Mouse (Mus musculus): ENCODE data around the gene Wnt5b. TPM values are rescaled to one million over a fixed set of nuclear protein-coding genes. Genes with fewer than 3 reads are reported as not detected.

Wnt5b gene
- polyA plus RNA-seq, 1 experiment from 2014 or later = 9.6 TPM

- ATAC-seq (ENCODE audit: low FRiP score, low TSS enrichment) = no peak
- no peaks in the 10 kb centered on the region for H3K36me3 ChIP-seq (ENCODE audit: insufficient read depth, low read length)
- H3K4me1 ChIP-seq (ENCODE audit: insufficient read depth, low read length) = 0 out of 2 replicates have a peak, but pooled peaks cover 3% of the 10 kb centered on the region
- H3K9ac ChIP-seq (replicated peaks; ENCODE audit: low read length) = no peak overlapping the region
- 63% methylated on average over 3 of the region's 3 CpGs for WGBS
- H3K27ac ChIP-seq (ENCODE audit: low read length) = no peak overlapping the region
- H3K4me2 ChIP-seq (replicated peaks; ENCODE audit: low read depth, low read length) = no peak overlapping the region
- no peak overlapping the region for H3K4me3 ChIP-seq (ENCODE audit: low read length)
- H3K9me3 ChIP-seq (ENCODE audit: low read length) = no peaks in the 10 kb centered on the region
- H3K27me3 ChIP-seq (ENCODE audit: insufficient read depth, low read length) = no peaks in the 10 kb centered on the region
Measured at GRCm38 (mm10) chr6:119529659-119530058, 14.5 kb downstream of the Wnt5b start.

DNA sequence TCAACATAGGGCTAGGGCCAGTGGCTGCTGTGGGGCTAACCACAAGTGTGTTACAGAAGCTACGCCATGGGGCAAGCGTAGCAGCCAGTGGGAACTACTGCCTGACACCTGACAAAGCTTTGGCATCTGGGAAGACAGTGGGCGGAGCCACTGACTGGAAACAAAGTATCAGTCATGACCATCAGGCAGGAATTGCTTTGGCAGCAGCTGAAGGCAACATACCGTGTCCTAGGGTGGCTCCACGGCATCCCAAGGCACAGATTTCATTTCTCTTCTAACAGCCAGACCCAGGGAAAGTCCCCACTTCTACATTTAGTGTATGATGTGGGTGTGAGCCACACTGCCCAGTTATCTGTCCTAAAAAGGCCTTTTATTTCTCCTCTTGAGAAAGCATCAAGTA is 17.6 kb downstream of the Wnt5b start:
- 68% methylated on average over 5 of the region's 5 CpGs for WGBS

DNA sequence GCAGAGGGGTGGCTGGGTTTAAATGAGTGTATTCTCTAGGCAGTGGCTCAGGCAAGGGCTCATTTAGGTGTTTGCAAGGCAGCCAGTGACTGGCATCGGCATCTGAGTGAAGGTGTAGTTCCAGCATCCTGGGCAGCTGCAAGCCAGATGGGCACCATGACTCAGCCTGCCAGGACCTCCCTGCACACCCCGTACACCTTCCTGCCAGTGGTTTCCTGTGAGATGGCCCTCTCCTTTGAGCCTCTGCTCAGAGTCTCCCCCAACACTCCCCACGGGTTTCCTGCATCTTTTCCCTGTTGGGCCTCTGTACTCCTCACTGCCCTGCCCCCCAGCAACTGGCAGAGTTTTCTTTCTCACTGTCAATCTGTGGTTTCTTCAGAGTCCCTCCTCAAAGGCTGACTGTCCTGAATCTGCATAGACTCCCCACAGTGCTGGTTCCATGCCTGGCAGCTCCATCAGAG is 22.2 kb downstream of the Wnt5b start:
- no peaks in the 10 kb centered on the region for H3K36me3 ChIP-seq (ENCODE audit: insufficient read depth, low read length)
- WGBS = 35% methylated on average over 3 of the region's 3 CpGs
- no peak overlapping the region for H3K9ac ChIP-seq (replicated peaks; ENCODE audit: low read length)
- no peak overlapping the region for H3K4me3 ChIP-seq (ENCODE audit: low read length)
- no peak overlapping the region for H3K27ac ChIP-seq (ENCODE audit: low read length)
- no peaks in the 10 kb centered on the region for H3K9me3 ChIP-seq (ENCODE audit: low read length)
- no peaks in the 10 kb centered on the region for H3K27me3 ChIP-seq (ENCODE audit: insufficient read depth, low read length)
- ATAC-seq (ENCODE audit: low FRiP score, low TSS enrichment) = no peak
- 0 out of 2 replicates have a peak, but pooled peaks cover 3% of the 10 kb centered on the region for H3K4me1 ChIP-seq (ENCODE audit: insufficient read depth, low read length)
- H3K4me2 ChIP-seq (replicated peaks; ENCODE audit: low read depth, low read length) = no peak overlapping the region

More for the DNA sequence above, 17.6 kb downstream of the Wnt5b start:
- 0 out of 2 replicates have a peak, but pooled peaks have one; percentile 28 for ATAC-seq (ENCODE audit: low FRiP score, low TSS enrichment)
- Histone ChIP-seq H3K27me3 (ENCODE audit: insufficient read depth, low read length) (no peaks in the 10 kb centered on the region), H3K4me3 (ENCODE audit: low read length) (no peak overlapping the region), H3K9me3 (ENCODE audit: low read length) (no peaks in the 10 kb centered on the region), H3K4me1 (ENCODE audit: insufficient read depth, low read length) (0 out of 2 replicates have a peak, but pooled peaks cover 3% of the 10 kb centered on the region), H3K4me2 (replicated peaks; ENCODE audit: low read depth, low read length) (no peak overlapping the region), H3K36me3 (ENCODE audit: insufficient read depth, low read length) (no peaks in the 10 kb centered on the region), H3K27ac (ENCODE audit: low read length) (no peak overlapping the region), H3K9ac (replicated peaks; ENCODE audit: low read length) (no peak overlapping the region)

DNA sequence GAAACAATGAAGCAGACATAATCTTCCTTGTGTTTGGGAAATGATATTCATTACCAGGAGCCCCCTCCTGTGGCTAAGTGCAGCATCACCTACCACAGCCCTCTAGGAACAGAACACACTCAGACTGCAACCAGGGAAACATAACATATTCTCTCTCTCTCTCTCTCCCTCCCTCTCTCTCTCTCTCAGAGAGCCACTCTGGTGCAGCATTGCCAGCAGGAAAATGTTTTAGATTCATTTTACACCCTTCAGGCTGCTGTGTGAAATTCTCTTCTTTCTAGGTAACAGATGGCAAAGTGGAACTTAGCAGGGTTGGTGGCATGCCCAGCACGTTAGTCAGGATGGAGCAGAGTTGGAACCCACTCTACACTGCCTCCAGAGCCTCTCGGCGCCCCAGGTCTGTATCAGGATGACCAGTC is 22.7 kb downstream of the Wnt5b start:
- H3K27me3 ChIP-seq (ENCODE audit: insufficient read depth, low read length) = no peaks in the 10 kb centered on the region

GRCm38 (mm10) chr6:119520731-119521130 is 23.4 kb downstream of the Wnt5b start:
- Histone ChIP-seq H3K4me3 (ENCODE audit: low read length) (no peak overlapping the region), H3K27ac (ENCODE audit: low read length) (no peak overlapping the region), H3K27me3 (ENCODE audit: insufficient read depth, low read length) (no peaks in the 10 kb centered on the region), H3K4me2 (replicated peaks; ENCODE audit: low read depth, low read length) (no peak overlapping the region), H3K9me3 (ENCODE audit: low read length) (0 out of 2 replicates have a peak, but pooled peaks cover 4% of the 10 kb centered on the region), H3K4me1 (ENCODE audit: insufficient read depth, low read length) (no peaks in the 10 kb centered on the region), H3K36me3 (ENCODE audit: insufficient read depth, low read length) (no peaks in the 10 kb centered on the region), H3K9ac (replicated peaks; ENCODE audit: low read length) (no peak overlapping the region)
- no peak for ATAC-seq (ENCODE audit: low FRiP score, low TSS enrichment)
- WGBS = 39% methylated on average over 9 of the region's 9 CpGs

More for the DNA sequence above, 22.7 kb downstream of the Wnt5b start:
- WGBS = 80% methylated on average over 3 of the region's 3 CpGs
- Histone ChIP-seq H3K9me3 (ENCODE audit: low read length) (0 out of 2 replicates have a peak, but pooled peaks cover under 1% of the 10 kb centered on the region), H3K4me2 (replicated peaks; ENCODE audit: low read depth, low read length) (no peak overlapping the region), H3K27ac (ENCODE audit: low read length) (no peak overlapping the region), H3K4me1 (ENCODE audit: insufficient read depth, low read length) (no peaks in the 10 kb centered on the region), H3K36me3 (ENCODE audit: insufficient read depth, low read length) (no peaks in the 10 kb centered on the region), H3K9ac (replicated peaks; ENCODE audit: low read length) (no peak overlapping the region), H3K4me3 (ENCODE audit: low read length) (no peak overlapping the region)
- ATAC-seq (ENCODE audit: low FRiP score, low TSS enrichment) = no peak

- H3K27me3 ChIP-seq (ENCODE audit: insufficient read depth, low read length) = no peaks in the 10 kb centered on the region
- H3K4me2 ChIP-seq (replicated peaks; ENCODE audit: low read depth, low read length) = no peak overlapping the region
- no peak overlapping the region for H3K4me3 ChIP-seq (ENCODE audit: low read length)
- H3K27ac ChIP-seq (ENCODE audit: low read length) = no peak overlapping the region
- no peak for ATAC-seq (ENCODE audit: low FRiP score, low TSS enrichment)
- no peak overlapping the region for H3K9ac ChIP-seq (replicated peaks; ENCODE audit: low read length)
- 0 out of 2 replicates have a peak, but pooled peaks cover 4% of the 10 kb centered on the region for H3K9me3 ChIP-seq (ENCODE audit: low read length)
- H3K4me1 ChIP-seq (ENCODE audit: insufficient read depth, low read length) = peaks cover 14% of the 10 kb centered on the region
- no peaks in the 10 kb centered on the region for H3K36me3 ChIP-seq (ENCODE audit: insufficient read depth, low read length)
- WGBS = 64% methylated on average over 7 of the region's 7 CpGs
Measured at GRCm38 (mm10) chr6:119514085-119514484, 30.1 kb downstream of the Wnt5b start.

GRCm38 (mm10) chr6:119513452-119513851 is 30.7 kb downstream of the Wnt5b start:
- Histone ChIP-seq H3K9me3 (ENCODE audit: low read length) (0 out of 2 replicates have a peak, but pooled peaks cover 4% of the 10 kb centered on the region), H3K36me3 (ENCODE audit: insufficient read depth, low read length) (no peaks in the 10 kb centered on the region), H3K4me2 (replicated peaks; ENCODE audit: low read depth, low read length) (no peak overlapping the region), H3K9ac (replicated peaks; ENCODE audit: low read length) (no peak overlapping the region), H3K27me3 (ENCODE audit: insufficient read depth, low read length) (no peaks in the 10 kb centered on the region), H3K4me3 (ENCODE audit: low read length) (no peak overlapping the region), H3K27ac (ENCODE audit: low read length) (no peak overlapping the region), H3K4me1 (ENCODE audit: insufficient read depth, low read length) (peaks cover 14% of the 10 kb centered on the region)
- 48% methylated on average over 5 of the region's 5 CpGs for WGBS
- peak; percentile 50; the same call in 1 of the 2 replicates for ATAC-seq (ENCODE audit: low FRiP score, low TSS enrichment)

- 80% methylated on average over 11 of the region's 11 CpGs for WGBS
- H3K36me3 ChIP-seq (ENCODE audit: insufficient read depth, low read length) = no peaks in the 10 kb centered on the region
Measured at GRCm38 (mm10) chr6:119512701-119513100, 31.4 kb downstream of the Wnt5b start.

GRCm38 (mm10) chr6:119509437-119510037 is 34.6 kb downstream of the Wnt5b start:
- H3K27ac ChIP-seq (ENCODE audit: low read length) = no peak overlapping the region
- no peaks in the 10 kb centered on the region for H3K27me3 ChIP-seq (ENCODE audit: insufficient read depth, low read length)
- H3K9me3 ChIP-seq (ENCODE audit: low read length) = no peaks in the 10 kb centered on the region
- H3K4me1 ChIP-seq (ENCODE audit: insufficient read depth, low read length) = peaks cover 14% of the 10 kb centered on the region
- no peak for ATAC-seq (ENCODE audit: low FRiP score, low TSS enrichment)
- H3K9ac ChIP-seq (replicated peaks; ENCODE audit: low read length) = no peak overlapping the region
- H3K4me2 ChIP-seq (replicated peaks; ENCODE audit: low read depth, low read length) = no peak overlapping the region
- no peaks in the 10 kb centered on the region for H3K36me3 ChIP-seq (ENCODE audit: insufficient read depth, low read length)
- WGBS = 85% methylated on average over 13 of the region's 13 CpGs
- H3K4me3 ChIP-seq (ENCODE audit: low read length) = no peak overlapping the region

More at GRCm38 (mm10) chr6:119512701-119513100, 31.4 kb downstream of the Wnt5b start:
- H3K4me1 ChIP-seq (ENCODE audit: insufficient read depth, low read length) = peaks cover 14% of the 10 kb centered on the region
- H3K4me2 ChIP-seq (replicated peaks; ENCODE audit: low read depth, low read length) = no peak overlapping the region
- no peak overlapping the region for H3K27ac ChIP-seq (ENCODE audit: low read length)
- no peaks in the 10 kb centered on the region for H3K27me3 ChIP-seq (ENCODE audit: insufficient read depth, low read length)
- ATAC-seq (ENCODE audit: low FRiP score, low TSS enrichment) = no peak
- no peak overlapping the region for H3K9ac ChIP-seq (replicated peaks; ENCODE audit: low read length)
- H3K9me3 ChIP-seq (ENCODE audit: low read length) = 0 out of 2 replicates have a peak, but pooled peaks cover 4% of the 10 kb centered on the region
- no peak overlapping the region for H3K4me3 ChIP-seq (ENCODE audit: low read length)
